In genomic region chr11:31872546-31873261, GRCm38 (mm10) we compare ENCODE assay signal across 8 mouse cellular contexts. TPM values are rescaled to one million over a fixed set of nuclear protein-coding genes. Genes with fewer than 3 reads are reported as not detected.
DNase-seq lines count a peak whose midpoint lies in the region; ATAC-seq and TF ChIP-seq lines count a peak whose summit lies in the region.

No protein-coding gene starts in this region.

- TF ChIP-seq CTCF in kidney, adult 2 months (conservative IDR thresholded peaks at IDR 0.05; ENCODE audit: insufficient read depth, insufficient read length, low read depth, low read length), result no peak

- WGBS in kidney, adult 2 months, result 8% methylated on average over 15 of the region's 15 CpGs

- peaks cover 4% of the 10 kb centered on the region; the same call in 1 of the 2 replicates for H3K4me1 ChIP-seq in kidney, adult 2 months (ENCODE audit: control insufficient read depth, insufficient read depth, low read length)

- no peaks in the 10 kb centered on the region for H3K27me3 ChIP-seq in kidney, adult 2 months (replicated peaks; ENCODE audit: control insufficient read depth, insufficient read depth, low read length)

- intact Hi-C loops in gastrocnemius, postnatal 14 days (cut with DNase I; ENCODE audit: low total_unique reads), result no loop called here

- H3K36me3 ChIP-seq in kidney, adult 2 months (ENCODE audit: control insufficient read depth, insufficient read depth, low read length), result peaks cover 2% of the 10 kb centered on the region

- ATAC-seq in inflammation-experienced regulatory T-cells, adult 6 months, result no peak

- peak; percentile 26 for DNase-seq in ovary, postnatal 36 days (ENCODE audit: low spot score)
- no peak for DNase-seq in ovary, postnatal 10 days (ENCODE audit: low spot score)
- peak; percentile 61 for DNase-seq in cerebellum, adult 9-11 months
- DNase-seq in gastrocnemius, postnatal 14 days, result peak; percentile 13
- DNase-seq in kidney, adult 2 months, result peak; percentile 37
- DNase-seq in liver, result peak; percentile 43
- DNase-seq in right cerebral cortex, adult 18-20 months, result peak; percentile 49

- no peak for TF ChIP-seq POLR2A in kidney, adult 2 months (IDR thresholded peaks at IDR 0.05; ENCODE audit: low read depth, low read length)

- peak overlapping the region; percentile 70 for H3K4me3 ChIP-seq in kidney, adult 2 months (ENCODE audit: insufficient read depth, low read depth, low read length)

- H3K27ac ChIP-seq in kidney, adult 2 months (ENCODE audit: insufficient read depth, low read depth, low read length), result peak overlapping the region; percentile 91

RNA-seq across cellular contexts. Expression of gene Cpeb4, which starts 0.7 kb away (rescaled TPM):
- 10 to 100 TPM; 63.1 to 66.2 TPM for total RNA-seq in gastrocnemius, postnatal 14 days (2021)
- 27.2 and 30.0 TPM in 2 replicates for polyA plus RNA-seq in kidney, adult 2 months (2012; rRNA removed)
- 1 to 10 TPM; 5.3 to 7.4 (median 7.0) TPM for polyA plus RNA-seq in inflammation-experienced regulatory T-cells, adult 6 months (2017; shearing (Covaris generic))
